Mouse (Mus musculus) cortical plate, adult 2 months (tissue): ENCODE measurements around the gene Olfr461. TPM values are rescaled to one million over a fixed set of nuclear protein-coding genes. Genes with fewer than 3 reads are reported as not detected.
"Not testable (repeated sequence)": the region's sequence is repeated elsewhere in the genome, so short reads cannot be mapped to it uniquely, and the experiment has no call there.

Experiments used
- H3K27ac ChIP-seq: fragments of 200-500 bp; 2 replicates; pipeline ENCODE4 v1.5.1; 2012; ENCODE audit warnings: low read length, control low read depth, inconsistent platforms; ENCODE audit not compliant: insufficient read depth
- H3K4me1 ChIP-seq: fragments of 200-500 bp; 2 replicates; pipeline ENCODE4 v1.6.1; 2011; ENCODE audit warnings: low read length; ENCODE audit not compliant: control insufficient read depth, insufficient read depth
- H3K4me3 ChIP-seq: fragments of 200-500 bp; 2 replicates; pipeline ENCODE4 v1.5.1; 2011; ENCODE audit warnings: mild to moderate bottlenecking, low read length, control low read depth; ENCODE audit not compliant: insufficient read depth
- CTCF ChIP-seq: fragments of 200-500 bp; IDR thresholded peaks from 2 replicates; pipeline ENCODE4 v1.5.1; 2011; ENCODE audit warnings: mild to moderate bottlenecking, control low read depth, low read length; ENCODE audit not compliant: insufficient read depth; ENCODE audit errors: extremely low read depth
- POLR2A ChIP-seq: fragments of 200-500 bp; IDR thresholded peaks from 2 replicates; pipeline ENCODE4 v1.6.1; 2011; ENCODE audit warnings: mild to moderate bottlenecking, low read length, control low read depth; ENCODE audit not compliant: insufficient read depth; ENCODE audit errors: extremely low read depth
- polyA plus RNA-seq: library from polyadenylated mRNA; depleted of rRNA; stranded (reverse); fragments of >200 nt; gene quantifications from 2 replicates; pipeline ENCODE4 v1.2.3, GENCODE M21; 2012; rRNA removed

Gene Olfr461
- not detected in 2 replicates for polyA plus RNA-seq

GRCm38 (mm10) chr6:40554950-40555349, at the start of gene Olfr461:
Gene Olfr461 (minus strand): TSS chr6:40555050.
- Histone ChIP-seq H3K4me3 (no peak within 1 kb of the TSS), H3K4me1 (no peaks in the 10 kb centered on the region), H3K27ac (no peak within 1 kb of the TSS)
- TF ChIP-seq POLR2A (no peak), CTCF (no peak)

- not testable (repeated sequence) for H3K4me1 ChIP-seq, H3K4me3 ChIP-seq, H3K27ac ChIP-seq
These were observed 43.7 kb upstream of the Olfr461 start for GRCm38 (mm10) chr6:40598546-40598945.

GRCm38 (mm10) chr6:40594804-40595550, 40.1 kb upstream of the Olfr461 start:
- Histone ChIP-seq H3K27ac (no peak overlapping the region), H3K4me1 (no peaks in the 10 kb centered on the region), H3K4me3 (no peak overlapping the region)
- no peak for TF ChIP-seq CTCF
- no peak for TF ChIP-seq POLR2A

- TF ChIP-seq CTCF (no peak), POLR2A (no peak)
- Histone ChIP-seq H3K4me3 (no peak overlapping the region), H3K27ac (no peak overlapping the region), H3K4me1 (no peaks in the 10 kb centered on the region)
These were observed 33.5 kb upstream of the Olfr461 start for GRCm38 (mm10) chr6:40588346-40588745.

GRCm38 (mm10) chr6:40585645-40586044, 30.8 kb upstream of the Olfr461 start, which contains the start of gene Clec5a:
Gene Clec5a (minus strand): TSS chr6:40585821.
- Histone ChIP-seq H3K27ac (no peak within 1 kb of the TSS), H3K4me1 (no peaks in the 10 kb centered on the region), H3K4me3 (no peak within 1 kb of the TSS)
- TF ChIP-seq CTCF (no peak), POLR2A (no peak)

- Histone ChIP-seq H3K4me1 (no peaks in the 10 kb centered on the region), H3K4me3 (no peak overlapping the region), H3K27ac (no peak overlapping the region)
- TF ChIP-seq CTCF (no peak), POLR2A (no peak)
These were observed 29.5 kb upstream of the Olfr461 start for GRCm38 (mm10) chr6:40584336-40584735.

GRCm38 (mm10) chr6:40576305-40576704, 21.5 kb upstream of the Olfr461 start:
- no peak overlapping the region for H3K27ac ChIP-seq
- TF ChIP-seq CTCF (no peak), POLR2A (no peak)
- H3K4me1 ChIP-seq: no peaks in the 10 kb centered on the region
- no peak overlapping the region for H3K4me3 ChIP-seq

- Histone ChIP-seq H3K4me1 (no peaks in the 10 kb centered on the region), H3K4me3 (no peak overlapping the region), H3K27ac (no peak overlapping the region)
- TF ChIP-seq POLR2A (no peak), CTCF (no peak)
These were observed 18.8 kb upstream of the Olfr461 start for GRCm38 (mm10) chr6:40573618-40574017.

GRCm38 (mm10) chr6:40569187-40569586, 14.3 kb upstream of the Olfr461 start, which contains the start of gene Olfr460:
Gene Olfr460 (plus strand): TSS chr6:40569487.
- Histone ChIP-seq H3K4me3 (no peak within 1 kb of the TSS), H3K27ac (no peak within 1 kb of the TSS), H3K4me1 (no peaks in the 10 kb centered on the region)
- TF ChIP-seq CTCF (no peak), POLR2A (no peak)

- no peak overlapping the region for H3K27ac ChIP-seq
- H3K4me1 ChIP-seq: no peaks in the 10 kb centered on the region
- TF ChIP-seq CTCF (no peak), POLR2A (no peak)
- H3K4me3 ChIP-seq: no peak overlapping the region
These were observed 10.2 kb downstream of the Olfr461 start for GRCm38 (mm10) chr6:40544690-40545089.
